Mouse (Mus musculus) limb, embryonic 12.5 days (tissue): Measurements from ENCODE around the gene Hoxb2. TPM values are rescaled to one million over a fixed set of nuclear protein-coding genes. Genes with fewer than 3 reads are reported as not detected.

Experiments used
- ATAC-seq: fragments of 200-750 bp; cut with Nextera tagmentation; 2 replicates; pipeline ENCODE4 v1.8.0; 2017; ENCODE audit warnings: low read depth, moderate TSS enrichment; ENCODE audit not compliant: insufficient number of reproducible peaks, insufficient read depth, low FRiP score, low TSS enrichment
- H3K27ac ChIP-seq: fragments of 300-500 bp; sonication (generic); 2 replicates; pipeline ENCODE4 v1.5.1; 2016; ENCODE audit warnings: mild to moderate bottlenecking, moderate library complexity
- H3K27me3 ChIP-seq: fragments of 300-500 bp; sonication (generic); 2 replicates; pipeline ENCODE4 v1.6.1; 2016; ENCODE audit warnings: mild to moderate bottlenecking, moderate library complexity
- H3K36me3 ChIP-seq: fragments of 300-500 bp; sonication (generic); 2 replicates; pipeline ENCODE4 v1.6.1; 2016; ENCODE audit warnings: mild to moderate bottlenecking, moderate library complexity
- H3K4me1 ChIP-seq: fragments of 300-500 bp; sonication (generic); replicated peaks from 2 replicates; pipeline ENCODE4 v1.6.1; 2016
- H3K4me2 ChIP-seq: fragments of 300-500 bp; sonication (generic); 2 replicates; pipeline ENCODE4 v1.6.1; 2016; ENCODE audit warnings: mild to moderate bottlenecking, moderate library complexity
- H3K4me3 ChIP-seq: fragments of 300-500 bp; sonication (generic); replicated peaks from 2 replicates; pipeline ENCODE4 v1.5.1; 2016; ENCODE audit warnings: mild to moderate bottlenecking
- H3K9ac ChIP-seq: fragments of 300-500 bp; sonication (generic); replicated peaks from 2 replicates; pipeline ENCODE4 v1.6.1; 2016; ENCODE audit warnings: mild to moderate bottlenecking, moderate library complexity
- H3K9me3 ChIP-seq: fragments of 300-500 bp; sonication (generic); 2 replicates; pipeline ENCODE4 v1.6.1; 2016; ENCODE audit warnings: mild to moderate bottlenecking, moderate library complexity
- WGBS: fragments of 180-500 bp; shearing (Covaris S2); methylation state at CpG from one replicate; pipeline ENCODE4 v1.1.7; 2016; 5-methylcytosine and 5-hydroxymethylcytosine counted together
- polyA plus RNA-seq: library from polyadenylated mRNA; unstranded; fragments of >200 nt; fragmentation: Nextera tagmentation; extraction: Ambion mirVana; gene quantifications from 2 replicates; pipeline ENCODE4 v1.2.1, GENCODE M21; 2016

Gene Hoxb2
- polyA plus RNA-seq, 1 experiment from 2014 or later, result 6.0 TPM

- 4% methylated on average over 22 of the region's 22 CpGs for WGBS
- no peaks in the 10 kb centered on the region for H3K9me3 ChIP-seq
- 0 out of 2 replicates have a peak overlapping the region, but pooled peaks have one; percentile 35 for H3K27ac ChIP-seq
- H3K4me3 ChIP-seq, result no peak overlapping the region
- H3K36me3 ChIP-seq, result no peaks in the 10 kb centered on the region
- ATAC-seq, result no peak
- H3K27me3 ChIP-seq, result peaks cover 100% of the 10 kb centered on the region
- H3K4me2 ChIP-seq, result peak overlapping the region; percentile 16; the same call in 1 of the 2 replicates
- no peak overlapping the region for H3K9ac ChIP-seq
- peaks cover 4% of the 10 kb centered on the region for H3K4me1 ChIP-seq
Measured at GRCm38 (mm10) chr11:96325747-96326212, 24.5 kb upstream of the Hoxb2 start.

- Histone ChIP-seq H3K27me3 (peaks cover 100% of the 10 kb centered on the region), H3K4me1 (peaks cover 4% of the 10 kb centered on the region), H3K4me2 (0 out of 2 replicates have a peak overlapping the region, but pooled peaks have one; percentile 16), H3K9ac (no peak overlapping the region), H3K27ac (no peak overlapping the region), H3K9me3 (no peaks in the 10 kb centered on the region), H3K36me3 (no peaks in the 10 kb centered on the region), H3K4me3 (no peak overlapping the region)
- WGBS, result 2% methylated on average over 12 of the region's 12 CpGs
- ATAC-seq, result no peak
Measured at GRCm38 (mm10) chr11:96326705-96327104, 23.6 kb upstream of the Hoxb2 start.

- peaks cover 6% of the 10 kb centered on the region for H3K4me1 ChIP-seq
- no peak overlapping the region for H3K27ac ChIP-seq
- no peaks in the 10 kb centered on the region for H3K36me3 ChIP-seq
- WGBS, result 14% methylated on average over 7 of the region's 7 CpGs
- no peak overlapping the region for H3K9ac ChIP-seq
- H3K27me3 ChIP-seq, result peaks cover 100% of the 10 kb centered on the region
- no peak for ATAC-seq
- H3K4me2 ChIP-seq, result no peak overlapping the region
- H3K9me3 ChIP-seq, result no peaks in the 10 kb centered on the region
- no peak overlapping the region for H3K4me3 ChIP-seq
Measured at GRCm38 (mm10) chr11:96327122-96327521, 23.2 kb upstream of the Hoxb2 start.

GRCm38 (mm10) chr11:96327750-96328149 lies 22.6 kb upstream of the Hoxb2 start:
- 15% methylated on average over 5 of the region's 5 CpGs for WGBS

GRCm38 (mm10) chr11:96328605-96329004 lies 21.7 kb upstream of the Hoxb2 start:
- Histone ChIP-seq H3K27ac (no peak overlapping the region), H3K4me1 (peaks cover 16% of the 10 kb centered on the region), H3K9ac (no peak overlapping the region), H3K36me3 (no peaks in the 10 kb centered on the region), H3K4me2 (no peak overlapping the region), H3K9me3 (no peaks in the 10 kb centered on the region), H3K27me3 (peaks cover 100% of the 10 kb centered on the region), H3K4me3 (no peak overlapping the region)
- WGBS, result 14% methylated on average over 8 of the region's 8 CpGs
- ATAC-seq, result no peak

More at GRCm38 (mm10) chr11:96327750-96328149, 22.6 kb upstream of the Hoxb2 start:
- Histone ChIP-seq H3K4me2 (no peak overlapping the region), H3K27me3 (peaks cover 100% of the 10 kb centered on the region), H3K4me3 (no peak overlapping the region), H3K27ac (no peak overlapping the region), H3K36me3 (no peaks in the 10 kb centered on the region), H3K4me1 (peaks cover 12% of the 10 kb centered on the region), H3K9ac (no peak overlapping the region), H3K9me3 (no peaks in the 10 kb centered on the region)
- 0 out of 2 replicates have a peak, but pooled peaks have one; percentile 37 for ATAC-seq

DNA sequence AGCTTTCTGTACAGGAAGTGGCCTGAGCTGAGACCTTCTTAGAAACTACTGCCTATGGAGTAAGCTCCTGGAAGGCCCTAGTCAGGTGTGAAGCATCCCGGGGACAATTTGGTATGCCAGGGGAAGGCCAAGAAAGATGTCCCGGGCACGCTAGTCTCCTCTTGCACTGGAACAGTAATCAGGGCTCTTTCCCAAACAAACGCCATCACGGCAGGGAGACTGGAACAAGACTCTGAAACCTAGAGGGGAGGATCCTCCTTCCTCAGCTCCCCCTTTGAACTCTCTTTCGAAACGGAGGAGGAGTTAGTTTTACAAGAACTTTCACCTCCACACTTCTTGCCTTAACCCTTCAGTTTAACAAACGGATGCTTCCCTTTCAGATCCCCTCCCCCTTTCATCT lies 18.2 kb upstream of the Hoxb2 start:
- H3K4me3 ChIP-seq, result peak overlapping the region; percentile 38; the same call in 1 of the 2 replicates
- H3K9ac ChIP-seq, result no peak overlapping the region
- H3K4me1 ChIP-seq, result peaks cover 12% of the 10 kb centered on the region
- no peaks in the 10 kb centered on the region for H3K36me3 ChIP-seq
- no peak overlapping the region for H3K27ac ChIP-seq
- no peak for ATAC-seq
- under 1% methylated on average over 8 of the region's 8 CpGs for WGBS
- H3K27me3 ChIP-seq, result peaks cover 100% of the 10 kb centered on the region
- no peaks in the 10 kb centered on the region for H3K9me3 ChIP-seq
- peak overlapping the region; percentile 54 for H3K4me2 ChIP-seq

DNA sequence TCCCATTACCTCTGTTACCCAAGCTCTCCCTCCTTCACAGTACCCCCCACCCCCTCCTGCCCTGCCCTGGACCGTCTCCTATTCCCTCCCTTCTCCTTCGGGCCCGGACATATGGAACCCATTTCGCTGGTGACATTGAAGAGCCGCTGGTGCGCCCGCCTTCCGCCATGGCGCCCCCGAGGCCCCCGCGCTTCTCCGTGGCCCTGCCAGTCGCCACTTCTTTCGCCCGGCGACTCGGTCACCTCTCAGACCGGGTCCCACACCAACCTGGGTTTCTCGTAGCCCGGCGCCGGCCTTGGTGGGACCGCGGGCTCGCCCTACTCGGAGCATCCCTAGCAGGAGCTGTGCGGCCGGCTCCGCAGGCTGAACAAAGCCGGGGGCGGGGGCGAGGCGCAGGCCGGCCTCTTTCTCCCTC lies 17.7 kb upstream of the Hoxb2 start:
- ATAC-seq, result no peak
- peak overlapping the region; percentile 38 for H3K4me3 ChIP-seq
- peak overlapping the region; percentile 52 for H3K9ac ChIP-seq
- peak overlapping the region; percentile 69; the same call in 1 of the 2 replicates for H3K27ac ChIP-seq
- H3K9me3 ChIP-seq, result no peaks in the 10 kb centered on the region
- peak overlapping the region; percentile 54 for H3K4me2 ChIP-seq
- H3K27me3 ChIP-seq, result peaks cover 100% of the 10 kb centered on the region
- peaks cover 12% of the 10 kb centered on the region for H3K4me1 ChIP-seq
- under 1% methylated on average over 35 of the region's 35 CpGs for WGBS
- no peaks in the 10 kb centered on the region for H3K36me3 ChIP-seq

DNA sequence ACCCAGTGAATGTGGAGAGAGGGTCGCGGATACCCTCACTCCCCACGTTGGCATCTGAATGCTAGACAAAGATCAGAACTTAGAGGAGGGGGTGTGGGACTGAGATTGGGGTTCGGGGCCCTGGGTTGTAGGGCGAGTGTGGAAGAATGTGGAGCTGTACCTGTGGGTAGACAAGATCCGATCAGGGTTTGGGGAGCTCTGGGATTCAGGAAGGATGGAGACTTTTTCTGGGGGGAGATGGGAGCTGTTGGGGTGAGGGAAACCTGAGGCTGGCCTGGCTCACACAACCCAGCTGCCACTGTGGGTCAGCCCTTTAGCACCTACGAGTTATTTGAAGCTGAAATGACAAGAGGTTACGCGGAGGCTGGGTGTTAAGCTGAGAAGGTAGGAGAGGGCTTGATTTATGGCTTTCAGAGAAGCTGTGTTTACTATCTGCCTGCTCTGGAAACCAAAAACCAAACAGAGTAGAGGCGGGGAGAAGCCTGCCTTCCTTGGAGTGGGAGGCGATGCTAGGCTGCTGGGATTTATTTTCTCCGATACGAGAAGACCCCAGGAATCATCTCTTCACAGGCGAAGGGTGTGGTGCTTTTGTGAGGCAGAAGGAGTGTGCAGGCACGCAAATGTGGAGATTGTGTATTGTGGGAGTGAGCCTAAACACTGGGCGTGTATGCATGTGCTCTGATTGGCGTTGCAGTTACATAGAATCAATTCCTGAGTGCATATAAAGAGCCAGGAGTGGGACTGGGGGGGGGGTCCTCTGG lies 16.9 kb upstream of the Hoxb2 start:
- H3K9me3 ChIP-seq, result no peaks in the 10 kb centered on the region
- H3K27me3 ChIP-seq, result peaks cover 100% of the 10 kb centered on the region
- peaks cover 12% of the 10 kb centered on the region for H3K4me1 ChIP-seq
- H3K27ac ChIP-seq, result peak overlapping the region; percentile 69; the same call in 1 of the 2 replicates
- peak overlapping the region; percentile 52; the same call in 1 of the 2 replicates for H3K9ac ChIP-seq
- ATAC-seq, result no peak
- H3K36me3 ChIP-seq, result no peaks in the 10 kb centered on the region
- WGBS, result 4% methylated on average over 17 of the region's 17 CpGs
- peak overlapping the region; percentile 38 for H3K4me3 ChIP-seq
- peak overlapping the region; percentile 54 for H3K4me2 ChIP-seq

DNA sequence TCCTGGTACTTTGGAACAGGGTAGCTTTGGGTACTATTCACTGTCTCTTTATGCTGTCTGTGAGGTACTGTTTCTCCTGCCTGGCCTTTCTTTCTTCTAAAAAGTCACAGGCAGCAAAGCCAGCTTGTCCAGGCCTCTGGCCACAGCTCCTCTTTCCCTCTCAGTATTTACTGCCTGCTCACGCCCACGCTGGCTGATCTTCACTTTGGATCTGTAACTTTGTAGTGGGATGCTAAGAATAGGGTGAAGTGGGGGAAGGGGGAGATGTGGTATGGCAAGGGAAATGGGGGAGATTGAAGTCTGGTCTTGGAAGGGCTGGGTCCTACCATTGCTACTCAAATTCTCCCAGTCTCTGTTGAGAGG lies 16.3 kb upstream of the Hoxb2 start:
- Histone ChIP-seq H3K27ac (peak overlapping the region; percentile 69; the same call in 1 of the 2 replicates), H3K27me3 (peaks cover 100% of the 10 kb centered on the region), H3K9me3 (no peaks in the 10 kb centered on the region), H3K4me2 (peak overlapping the region; percentile 26), H3K4me3 (0 out of 2 replicates have a peak overlapping the region, but pooled peaks have one; percentile 38), H3K36me3 (no peaks in the 10 kb centered on the region), H3K4me1 (peaks cover 12% of the 10 kb centered on the region), H3K9ac (no peak overlapping the region)
- 17% methylated on average over 2 of the region's 2 CpGs for WGBS
- ATAC-seq, result no peak

DNA sequence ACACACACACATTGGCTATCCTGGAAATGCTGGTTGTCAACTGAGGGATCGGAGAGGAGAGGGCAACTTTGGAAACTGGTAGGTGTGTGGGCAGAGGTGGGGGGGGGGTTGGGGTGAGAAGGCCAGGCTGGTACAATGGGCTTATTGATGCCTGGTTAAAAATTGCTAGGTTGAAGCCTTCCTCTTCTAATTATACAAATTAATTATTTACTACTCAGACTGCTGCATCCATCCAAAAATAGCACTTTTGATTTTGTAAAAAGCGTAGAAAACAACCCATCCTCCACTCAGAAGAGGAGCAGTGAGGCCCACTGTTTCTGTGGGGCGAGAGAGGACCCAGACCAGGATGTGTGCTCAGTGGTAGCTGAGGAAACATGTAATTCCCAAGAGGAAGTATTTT lies 15.3 kb upstream of the Hoxb2 start:
- no peak overlapping the region for H3K27ac ChIP-seq
- H3K27me3 ChIP-seq, result peaks cover 100% of the 10 kb centered on the region
- peaks cover 12% of the 10 kb centered on the region for H3K4me1 ChIP-seq
- H3K4me3 ChIP-seq, result no peak overlapping the region
- H3K4me2 ChIP-seq, result 0 out of 2 replicates have a peak overlapping the region, but pooled peaks have one; percentile 26
- no peak for ATAC-seq
- no peaks in the 10 kb centered on the region for H3K36me3 ChIP-seq
- no peak overlapping the region for H3K9ac ChIP-seq
- WGBS, result 50% methylated on average over 3 of the region's 3 CpGs
- H3K9me3 ChIP-seq, result no peaks in the 10 kb centered on the region

DNA sequence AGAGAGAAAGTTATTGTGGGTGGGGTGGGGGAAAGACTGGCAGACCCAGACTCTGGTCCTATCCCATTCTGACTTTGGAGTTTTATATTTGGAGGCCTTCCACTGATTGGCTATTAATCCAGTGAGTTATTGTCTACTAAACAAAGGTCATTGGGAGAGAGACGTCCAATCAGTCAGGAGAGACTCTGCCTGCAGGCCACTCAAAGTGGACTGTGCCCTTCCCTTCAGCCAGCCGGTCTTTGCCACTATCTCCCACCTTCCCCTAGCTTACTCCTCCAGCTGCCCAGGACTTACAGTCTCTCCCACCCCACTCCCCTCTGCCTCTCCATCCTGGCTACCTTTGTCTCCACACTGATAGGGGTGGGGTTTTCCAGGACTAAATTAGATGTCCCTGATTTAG lies 13.7 kb upstream of the Hoxb2 start:
- 12% methylated on average over 2 of the region's 2 CpGs for WGBS
- Histone ChIP-seq H3K9ac (no peak overlapping the region), H3K4me3 (no peak overlapping the region), H3K4me1 (peaks cover 13% of the 10 kb centered on the region), H3K9me3 (no peaks in the 10 kb centered on the region), H3K36me3 (no peaks in the 10 kb centered on the region), H3K27ac (no peak overlapping the region), H3K4me2 (no peak overlapping the region), H3K27me3 (peaks cover 100% of the 10 kb centered on the region)
- ATAC-seq, result no peak
